Mouse (Mus musculus) ES-E14 (cell line): ENCODE measurements at regions not wholly inside any gene's neighbourhood (a gene's known extent, or its start where the extent isn't known, plus 50 kb on each side); places are given as distances from the start of the nearest gene placed in this dataset.

Experiments used
- MAFK ChIP-seq: IDR thresholded peaks from 2 replicates; pipeline ENCODE4 v1.6.1; 2014; ENCODE audit warnings: mild to moderate bottlenecking, low read depth, low read length, inconsistent platforms; ENCODE audit not compliant: insufficient read depth
- ZC3H11A ChIP-seq: IDR thresholded peaks from 2 replicates; pipeline ENCODE4 v1.6.1; 2012; ENCODE audit warnings: low read depth, mild to moderate bottlenecking, inconsistent platforms, low read length, borderline replicate concordance
- ZNF384 ChIP-seq: IDR thresholded peaks from 2 replicates; pipeline ENCODE4 v1.6.1; 2012; ENCODE audit warnings: low read depth, low read length, inconsistent platforms

DNA sequence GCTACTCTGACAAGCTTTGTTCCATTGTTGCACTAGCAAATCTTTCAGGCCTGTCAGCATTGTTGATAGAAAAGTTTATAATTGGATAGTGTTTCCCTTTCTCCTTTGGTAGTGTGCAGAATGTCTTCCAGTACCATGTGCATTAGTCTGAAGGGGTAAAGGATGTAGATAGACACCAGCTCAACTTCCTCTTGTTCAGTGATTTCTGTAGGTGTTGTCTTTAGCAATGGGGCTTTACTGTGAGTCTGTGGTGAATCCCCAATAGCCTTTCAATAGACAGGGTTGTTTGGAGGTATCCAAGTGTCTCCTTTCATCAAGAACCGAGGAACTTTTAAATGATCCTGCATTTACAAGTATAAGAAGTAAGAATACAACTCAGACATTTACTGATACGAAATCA is 311.0 kb downstream of the Otol1 start:
- TF ChIP-seq ZC3H11A (no peak), MAFK (no peak), ZNF384 (no peak)
